Mouse (Mus musculus): ENCODE measurements around the gene Cog3.

The Cog3 gene

DNA sequence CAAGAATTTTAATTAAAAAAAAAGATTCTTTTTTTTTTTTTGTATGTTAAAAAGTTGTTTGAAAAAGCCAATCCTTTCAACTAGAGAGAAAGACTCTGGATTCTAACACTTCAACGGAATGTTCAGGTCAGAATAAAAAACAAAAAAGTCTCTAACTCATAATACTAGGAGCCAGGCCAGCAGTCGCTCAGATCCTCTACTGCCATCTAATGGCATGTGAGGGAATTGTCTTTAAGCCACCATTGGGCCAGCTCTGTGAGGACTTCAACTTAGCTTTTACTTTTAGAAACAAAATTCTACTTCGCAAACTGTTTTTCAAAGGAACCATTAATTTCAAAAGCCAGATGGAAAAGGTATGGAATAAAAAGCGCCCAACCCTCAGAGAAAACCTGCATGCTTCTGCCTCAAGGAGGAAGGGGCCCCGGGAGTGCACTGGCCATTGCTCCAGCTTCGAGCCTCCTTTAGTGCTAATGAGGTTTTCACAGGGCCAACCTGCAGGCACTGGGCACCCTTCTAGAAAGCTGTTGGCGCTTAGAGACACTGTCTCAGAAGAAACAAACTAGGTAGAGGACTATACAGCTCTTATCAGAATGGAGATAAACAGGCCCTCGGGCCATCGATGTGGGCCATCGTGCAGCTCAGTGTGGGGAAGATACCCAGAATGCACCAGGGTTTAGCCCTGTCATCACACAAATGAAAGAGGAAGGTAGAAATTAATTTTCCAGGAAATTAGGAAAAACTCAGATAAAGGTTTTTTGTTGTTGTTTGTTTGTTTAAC is 6.9 kb upstream of the Cog3 start:
- no peak for DNase-seq (ENCODE audit: low spot score in 2 of 2)

DNA sequence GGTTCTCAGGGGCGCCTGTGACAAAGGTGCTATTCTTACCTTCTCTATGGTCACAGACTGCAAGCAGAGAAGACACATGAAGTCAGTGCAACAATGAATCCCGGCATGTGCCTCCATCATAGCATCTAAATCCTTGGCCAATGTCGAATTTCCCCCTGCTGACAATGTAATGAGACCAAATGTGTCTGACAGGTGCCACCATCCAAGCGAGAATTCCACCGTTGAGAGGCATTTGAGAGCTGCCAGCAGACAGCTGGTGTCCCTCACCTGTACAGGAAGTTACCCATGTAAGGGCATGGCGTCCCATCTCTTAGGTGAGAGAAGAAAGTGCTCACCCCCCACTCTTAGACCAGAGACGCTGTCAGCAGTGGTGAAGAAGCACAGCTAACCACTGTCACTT is 4.1 kb upstream of the Cog3 start:
- DNase-seq (ENCODE audit: low spot score in 2 of 2) = no peak

DNA sequence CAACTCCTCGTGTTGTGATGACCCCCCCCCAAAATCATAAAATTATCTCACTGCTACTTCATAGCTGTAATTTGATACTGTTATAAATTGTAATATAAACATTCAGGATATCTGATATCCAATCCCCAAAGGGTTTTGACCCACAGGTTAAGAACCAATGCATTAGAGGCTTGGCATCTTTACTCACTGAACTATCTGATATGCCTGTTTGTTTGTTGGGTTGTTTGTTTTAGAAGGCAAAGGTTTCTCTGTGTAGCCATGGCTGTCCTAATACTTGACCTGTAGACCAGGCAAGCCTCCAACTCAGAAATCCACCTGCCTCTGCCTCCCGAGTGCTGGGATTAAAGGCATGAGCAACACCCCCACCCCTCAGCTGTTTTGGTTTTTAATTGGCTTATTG is 3.5 kb upstream of the Cog3 start:
- DNase-seq (ENCODE audit: low spot score in 2 of 2) = no peak

DNA sequence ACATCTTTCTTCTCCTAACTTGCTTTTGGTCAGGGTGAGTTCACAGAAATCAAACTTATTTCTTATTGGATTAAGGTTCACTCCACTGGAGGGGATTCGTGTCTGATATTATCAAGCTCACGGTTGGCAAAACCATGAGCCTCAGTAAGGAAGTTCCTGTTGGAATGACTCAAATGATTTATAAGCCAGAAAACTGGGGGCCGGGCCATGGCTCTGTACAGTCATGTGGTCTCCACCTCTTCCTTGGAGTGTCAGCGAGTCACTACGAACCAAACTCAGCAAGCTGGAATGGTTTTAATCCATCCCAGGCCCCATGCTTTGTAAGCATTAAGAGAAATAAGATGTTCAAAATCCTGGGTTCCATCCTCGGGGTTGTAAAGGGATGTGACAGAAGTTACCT is 2.7 kb upstream of the Cog3 start:
- DNase-seq (ENCODE audit: low spot score in 2 of 2) = peak in 1 of 2 experiments; percentile 44

DNA sequence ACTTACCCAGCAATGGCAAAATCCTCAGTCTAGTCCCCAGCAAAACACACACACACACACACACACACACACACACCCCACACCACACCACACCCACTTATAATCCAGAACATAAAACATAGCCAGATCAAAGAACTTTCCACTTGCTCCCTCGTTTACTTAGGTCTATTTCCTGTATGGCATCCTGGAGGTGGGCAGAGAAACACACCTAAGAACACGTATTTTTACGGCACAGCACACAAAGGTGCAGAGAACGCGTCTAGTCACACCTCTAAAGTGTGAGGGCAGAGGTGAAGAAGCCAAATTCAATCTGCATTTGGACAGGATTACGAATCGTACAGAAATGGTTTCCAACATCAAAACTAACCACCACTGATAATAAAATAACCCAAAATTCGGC is 1.1 kb downstream of the Cog3 start:
- DNase-seq (ENCODE audit: low spot score in 2 of 2) = peak in 1 of 2 experiments; percentile 13

DNA sequence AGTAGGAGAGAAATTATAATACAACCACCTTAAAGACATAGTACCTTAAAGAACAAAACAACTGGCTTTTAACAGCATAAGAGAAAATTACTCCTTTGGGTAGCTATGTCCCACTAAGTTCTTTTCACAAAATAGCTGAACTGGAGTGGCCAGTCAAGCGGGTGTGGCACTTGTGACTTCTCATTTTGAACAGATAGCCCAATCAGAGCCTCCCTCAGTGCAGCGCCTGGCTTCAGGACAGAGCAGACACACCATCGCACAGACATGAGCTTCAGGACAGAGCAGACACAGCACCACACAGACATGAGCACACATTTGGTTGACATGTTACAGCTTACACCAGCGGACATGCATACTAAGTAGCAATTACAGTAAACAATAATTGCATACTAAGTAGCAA is 3.3 kb downstream of the Cog3 start:
- DNase-seq (ENCODE audit: low spot score in 2 of 2) = peak in 1 of 2 experiments; percentile 41

DNA sequence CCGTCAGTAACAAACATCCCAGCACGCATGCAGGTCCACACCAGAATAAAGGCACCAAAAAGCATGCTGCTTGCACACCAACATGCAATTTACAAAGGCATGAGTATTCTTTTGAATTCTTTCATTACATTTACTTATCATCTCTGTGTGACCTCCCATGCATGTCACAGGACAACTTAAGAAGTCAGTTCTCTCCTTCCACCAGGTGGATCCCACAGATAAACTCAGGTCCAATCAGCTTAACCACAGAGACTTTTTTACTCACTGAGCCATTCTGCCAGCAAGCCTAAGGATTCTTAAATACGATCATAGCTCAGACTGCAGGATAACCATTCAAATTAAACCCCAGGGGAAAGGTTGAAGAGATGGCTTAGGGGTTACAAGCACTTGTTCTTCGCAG is 5.2 kb downstream of the Cog3 start:
- DNase-seq (ENCODE audit: low spot score in 2 of 2) = no peak

DNA sequence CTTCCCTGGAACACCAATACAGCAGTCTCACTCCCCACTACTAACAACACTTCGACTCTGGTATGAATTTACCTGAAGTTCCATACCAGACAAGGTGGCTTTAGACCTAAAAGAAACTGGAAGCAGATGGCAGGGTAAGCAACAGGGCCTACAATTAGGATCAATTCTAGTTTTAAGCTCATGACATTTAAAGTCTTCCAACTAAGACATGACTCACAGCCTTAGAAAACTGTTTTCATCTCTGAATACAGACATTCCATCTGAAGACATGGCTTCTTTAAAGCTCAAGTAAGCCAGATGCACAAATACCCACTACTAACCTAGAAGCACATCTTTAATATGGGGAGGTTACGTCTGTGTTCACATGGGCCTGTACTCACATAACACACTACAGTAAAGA is 6.4 kb downstream of the Cog3 start:
- DNase-seq (ENCODE audit: low spot score in 2 of 2) = no peak

DNA sequence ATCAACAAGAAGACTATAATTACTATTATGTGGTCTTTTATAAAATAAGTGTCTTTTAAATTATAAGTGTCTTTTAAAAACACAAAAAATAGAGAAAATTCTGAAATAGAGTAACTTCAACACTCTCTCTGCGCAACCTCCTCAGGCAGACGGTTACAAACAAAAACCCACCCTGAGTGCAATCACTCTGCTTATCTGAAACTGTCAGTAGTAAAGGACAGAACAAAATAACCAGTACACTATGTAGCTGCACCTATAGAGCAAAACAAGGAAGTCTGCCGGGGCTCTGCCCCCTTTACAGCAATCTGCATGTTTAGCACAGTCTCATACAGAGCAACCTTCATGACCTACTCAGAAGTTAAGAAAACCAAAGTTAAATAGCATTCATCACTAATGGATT is 12.4 kb downstream of the Cog3 start:
- DNase-seq (ENCODE audit: low spot score in 2 of 2) = no peak

DNA sequence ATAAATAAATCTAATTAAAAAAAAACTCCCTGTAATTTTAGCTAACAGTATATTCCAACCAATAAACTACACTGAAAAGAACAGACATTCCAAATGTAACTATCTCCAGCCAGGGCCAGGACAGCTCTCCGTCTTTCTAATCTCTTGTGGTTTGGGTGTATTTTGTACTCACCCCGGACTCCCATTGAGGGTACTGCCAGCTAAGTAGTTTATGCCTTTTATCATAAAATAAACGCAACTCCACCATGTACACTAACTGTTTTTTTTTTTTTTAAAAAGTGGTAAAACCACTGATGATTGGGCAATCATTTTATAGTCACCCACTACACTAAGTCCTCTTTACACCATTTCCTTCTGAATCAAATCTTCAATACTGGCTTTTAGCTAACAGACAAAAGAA is 18.7 kb downstream of the Cog3 start:
- DNase-seq (ENCODE audit: low spot score in 2 of 2) = no peak

DNA sequence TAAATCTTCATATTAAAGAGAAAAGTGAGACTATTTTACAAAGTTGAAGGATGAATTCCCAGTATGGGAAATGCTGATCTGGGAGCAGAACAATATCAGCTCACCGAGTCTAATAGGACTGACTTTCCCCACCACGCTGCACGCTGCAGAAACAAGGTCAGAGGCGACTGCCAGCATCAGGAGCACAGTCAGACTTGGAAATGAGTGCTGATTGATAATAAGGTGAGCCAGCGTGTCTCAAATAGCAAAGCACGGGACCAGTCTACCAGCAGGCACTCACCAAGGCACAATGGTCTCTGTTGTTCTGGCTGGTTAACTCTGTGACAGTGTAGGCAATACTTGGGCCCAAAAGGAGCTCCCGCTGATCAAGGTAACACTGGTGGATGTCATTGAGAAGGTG is 21.7 kb downstream of the Cog3 start:
- no peak for DNase-seq (ENCODE audit: low spot score in 2 of 2)

DNA sequence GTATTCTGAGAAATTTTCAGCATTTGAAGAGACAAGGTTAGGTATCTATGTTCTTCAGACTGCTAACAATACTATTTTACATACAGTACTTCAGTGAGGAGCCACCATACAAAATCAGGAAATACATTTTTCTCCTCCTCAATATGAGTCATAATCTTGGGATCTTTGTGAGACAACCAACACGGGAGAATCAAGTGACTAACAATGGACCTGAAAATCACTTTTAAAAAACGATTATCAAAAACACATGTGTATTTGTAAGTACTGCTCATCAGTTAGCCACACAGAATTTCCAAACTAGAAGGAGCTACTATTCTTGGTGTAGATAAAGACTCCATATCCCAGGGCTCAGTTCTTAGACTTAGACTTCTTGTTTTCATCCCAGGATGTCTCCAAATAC is 23.0 kb downstream of the Cog3 start:
- DNase-seq (ENCODE audit: low spot score in 2 of 2) = no peak

DNA sequence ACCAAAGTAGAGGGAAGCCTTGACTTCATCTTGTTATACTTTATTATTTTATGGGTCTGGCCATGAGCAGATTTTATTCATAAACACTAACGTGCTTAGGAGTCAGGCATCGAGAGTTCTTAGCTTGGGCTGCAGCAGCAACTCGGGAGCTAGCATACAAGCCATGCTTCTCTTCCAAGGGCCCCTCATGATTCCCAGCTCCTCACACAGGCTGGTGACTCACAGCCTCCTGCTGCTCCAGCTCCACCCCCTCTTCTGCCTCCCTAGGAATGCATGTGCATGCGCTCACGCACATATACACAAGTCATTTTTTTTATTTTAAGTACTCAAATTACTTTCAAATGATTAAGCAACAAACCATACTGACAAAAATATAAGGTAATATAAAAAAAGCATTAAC is 26.2 kb downstream of the Cog3 start:
- DNase-seq (ENCODE audit: low spot score in 2 of 2) = no peak

DNA sequence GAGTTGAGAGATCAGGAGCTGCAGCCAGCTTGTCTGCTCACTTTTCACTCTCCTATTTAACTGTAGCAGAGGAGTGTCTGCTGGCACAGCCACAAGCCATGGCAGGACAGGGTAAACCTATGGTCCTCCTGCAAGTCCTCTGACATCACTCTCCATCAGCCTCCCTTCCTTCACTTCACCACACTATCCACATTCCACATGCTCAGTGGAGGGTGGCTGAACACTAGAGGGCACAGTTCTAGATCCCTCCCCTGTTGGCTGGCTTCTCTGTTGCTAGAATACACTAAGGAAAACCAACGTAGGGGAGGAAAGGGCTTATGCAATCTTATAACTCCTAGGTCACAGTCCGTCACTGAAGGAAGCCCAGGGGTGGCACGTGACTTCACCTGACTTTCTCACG is 27.3 kb downstream of the Cog3 start:
- no peak for DNase-seq (ENCODE audit: low spot score in 2 of 2)

DNA sequence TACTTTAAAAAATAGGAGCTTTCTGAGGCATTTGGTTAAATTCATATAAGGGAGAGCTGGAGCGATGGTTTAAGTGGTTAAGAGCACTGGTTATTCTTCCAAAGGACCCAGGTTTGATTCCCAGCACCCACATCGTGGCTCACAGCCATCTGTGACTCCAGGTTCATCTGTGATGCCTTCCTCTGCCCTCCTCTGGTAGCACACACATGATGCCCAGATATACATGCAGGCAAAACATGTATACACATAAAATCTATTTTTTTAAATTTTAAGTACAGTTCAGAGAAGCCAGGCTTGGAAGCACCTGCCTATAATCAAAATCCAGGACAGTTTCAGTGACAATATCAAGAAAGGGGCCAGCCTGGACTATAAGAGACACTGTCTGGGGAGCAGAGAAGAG is 31.5 kb downstream of the Cog3 start:
- no peak for DNase-seq (ENCODE audit: low spot score in 2 of 2)

DNA sequence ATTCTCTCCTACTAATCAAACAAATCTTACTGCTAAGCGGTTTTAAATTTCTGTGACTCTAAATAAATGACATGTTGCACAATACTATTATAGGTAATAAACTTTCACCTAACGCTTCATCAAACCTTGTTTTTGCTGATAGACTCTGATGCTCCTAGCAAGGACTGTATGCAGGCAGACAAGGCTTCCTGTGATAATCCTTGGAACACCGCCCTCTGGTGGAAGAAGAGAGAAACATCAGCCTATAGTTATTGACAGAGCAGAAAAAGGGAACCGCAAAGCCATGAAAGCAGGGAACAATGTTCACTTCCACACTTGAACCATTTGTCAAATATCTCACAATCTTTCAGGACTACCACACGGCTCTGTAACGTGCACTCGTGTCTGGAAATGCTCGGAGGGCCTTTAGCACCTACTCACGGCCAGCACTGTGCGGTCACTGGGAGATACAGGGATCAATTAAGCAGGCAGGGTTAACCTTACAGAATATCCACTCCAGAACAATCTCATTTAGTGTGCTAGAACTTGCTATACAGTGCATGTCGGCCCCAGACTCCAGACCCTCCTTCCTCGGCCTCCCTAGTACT is 32.2 kb downstream of the Cog3 start:
- no peak for DNase-seq (ENCODE audit: low spot score in 2 of 2)

DNA sequence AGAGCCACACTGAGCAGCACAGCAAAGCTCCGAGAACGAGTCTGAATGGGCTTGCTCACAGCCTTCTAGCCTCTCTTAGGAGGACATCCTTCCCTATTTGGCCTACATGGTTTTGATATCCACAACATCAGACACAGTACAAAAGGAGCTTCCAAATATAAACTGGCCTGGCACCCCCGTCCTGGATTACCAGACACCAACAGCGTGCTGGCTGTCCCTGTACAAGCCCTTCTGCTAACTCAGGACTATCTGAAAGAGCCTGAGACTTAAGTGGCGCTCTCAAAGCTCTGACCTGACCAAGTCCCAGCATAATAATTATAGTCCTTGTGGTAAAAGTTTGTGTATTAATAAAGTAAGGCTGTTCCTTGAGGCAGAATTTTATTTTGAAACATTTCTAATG is 34.2 kb downstream of the Cog3 start:
- no peak for DNase-seq (ENCODE audit: low spot score in 2 of 2)

DNA sequence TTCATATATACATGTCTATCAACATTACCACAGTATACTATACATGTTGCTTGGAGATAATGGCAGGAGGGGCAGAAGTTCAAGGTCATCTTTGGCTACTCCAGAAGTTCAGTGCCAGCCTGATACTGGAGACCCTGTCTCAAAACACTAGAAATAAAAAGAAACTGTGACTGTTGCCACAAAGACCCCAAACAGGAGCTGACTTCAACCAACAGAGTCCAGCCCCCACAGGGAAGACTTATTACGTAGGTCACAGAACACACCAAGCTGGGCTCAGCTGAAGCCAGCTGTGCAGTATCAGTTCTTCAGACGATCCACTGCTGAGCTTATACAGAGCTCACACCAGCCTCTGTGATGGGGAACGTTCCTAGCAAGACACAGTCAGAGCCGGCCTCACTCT is 37.9 kb downstream of the Cog3 start:
- no peak for DNase-seq (ENCODE audit: low spot score in 2 of 2)

DNA sequence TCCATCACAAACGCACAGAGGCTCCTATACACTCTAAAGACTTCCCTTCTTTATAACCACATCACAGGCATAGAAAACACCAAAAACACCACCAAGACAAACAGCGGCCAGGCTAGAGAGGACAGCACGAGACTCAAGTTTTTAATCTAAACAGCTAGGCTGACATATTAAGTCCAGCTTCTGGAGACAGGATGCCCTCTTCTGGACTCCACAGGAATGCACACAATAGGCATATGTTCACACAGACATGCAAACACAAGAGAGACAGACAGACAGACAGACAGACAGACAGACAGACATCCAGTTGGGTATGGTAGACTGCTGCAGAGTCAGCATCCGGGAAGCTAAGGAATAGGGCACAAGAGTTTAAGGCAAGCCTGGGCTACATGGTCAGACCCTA is 40.7 kb downstream of the Cog3 start:
- no peak for DNase-seq (ENCODE audit: low spot score in 2 of 2)

DNA sequence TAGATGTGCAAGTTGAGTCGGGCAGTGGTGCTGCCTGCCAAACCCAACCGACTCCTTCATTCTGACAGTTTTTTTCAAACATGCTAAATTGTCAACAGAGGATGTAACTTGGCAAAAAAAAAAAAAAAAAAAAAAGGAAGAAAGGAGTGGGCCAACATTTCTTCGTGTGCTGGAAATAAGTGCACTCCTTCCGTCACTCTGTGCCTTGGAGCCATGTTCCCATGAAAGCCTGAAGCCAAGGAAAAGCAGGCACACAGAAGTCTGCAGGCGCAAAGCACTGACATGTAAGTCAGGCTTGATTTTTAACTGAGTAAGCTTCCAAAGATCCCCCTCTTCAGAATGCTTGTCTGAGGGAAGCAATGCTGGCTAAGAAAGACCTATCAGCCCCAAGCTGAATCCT is 41.6 kb downstream of the Cog3 start:
- DNase-seq (ENCODE audit: low spot score in 2 of 2) = no peak

DNA sequence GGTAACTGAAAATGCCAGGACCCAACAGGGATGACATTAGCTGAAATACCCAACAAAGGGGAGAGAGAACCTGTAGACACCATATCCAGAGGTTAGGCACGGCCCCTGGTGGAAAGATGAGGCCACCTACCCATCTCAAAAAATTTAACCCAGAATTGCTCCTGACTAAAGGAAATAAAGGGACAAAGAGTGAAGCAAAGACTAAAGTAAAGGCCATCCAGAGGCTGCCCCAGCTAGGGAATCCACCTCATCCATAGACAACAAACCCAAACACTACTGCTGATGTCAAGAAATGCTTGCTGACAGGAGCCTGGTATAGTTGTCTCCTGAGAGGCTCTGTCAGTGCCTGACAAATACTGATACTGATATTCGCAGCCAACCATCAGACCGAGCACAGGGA is 42.6 kb downstream of the Cog3 start:
- no peak for DNase-seq (ENCODE audit: low spot score in 2 of 2)

DNA sequence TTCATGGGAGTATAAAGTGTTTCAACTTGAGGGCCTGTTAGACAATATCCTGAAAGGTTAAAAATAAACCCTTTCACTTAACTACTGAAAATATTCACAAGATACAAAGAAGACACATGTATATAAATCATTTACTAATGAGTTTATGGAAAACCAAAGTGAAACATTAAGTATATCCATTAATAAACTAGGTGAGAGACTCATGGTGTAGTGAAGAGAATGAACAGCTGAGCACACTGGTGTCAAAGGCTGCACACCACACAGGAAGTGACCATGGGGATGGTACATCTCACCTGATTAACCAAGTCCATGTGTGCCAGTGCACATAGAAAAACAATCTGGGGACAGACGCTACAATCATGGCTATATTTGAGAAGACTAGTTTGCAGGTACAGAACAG is 45.3 kb downstream of the Cog3 start:
- no peak for DNase-seq (ENCODE audit: low spot score in 2 of 2)

DNA sequence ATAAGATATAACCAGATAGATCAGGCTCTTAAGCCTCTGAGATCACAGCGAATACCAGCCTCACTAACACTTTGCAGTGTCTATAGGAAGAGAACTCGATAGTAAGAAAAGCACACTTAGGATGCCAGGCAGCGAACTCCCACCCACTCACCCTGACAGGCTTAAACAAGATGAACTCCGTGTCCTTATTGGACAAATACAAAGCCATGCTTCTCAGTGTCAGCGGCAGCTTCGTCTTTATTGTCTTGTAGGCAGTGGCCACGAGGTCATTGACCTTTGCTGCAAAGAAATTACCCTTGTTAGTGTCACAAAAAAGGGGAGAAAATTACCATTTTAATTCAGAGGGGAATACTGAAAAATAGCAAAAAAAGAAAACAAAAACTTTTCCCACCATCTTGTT is 46.5 kb downstream of the Cog3 start:
- DNase-seq (ENCODE audit: low spot score in 2 of 2) = no peak

DNA sequence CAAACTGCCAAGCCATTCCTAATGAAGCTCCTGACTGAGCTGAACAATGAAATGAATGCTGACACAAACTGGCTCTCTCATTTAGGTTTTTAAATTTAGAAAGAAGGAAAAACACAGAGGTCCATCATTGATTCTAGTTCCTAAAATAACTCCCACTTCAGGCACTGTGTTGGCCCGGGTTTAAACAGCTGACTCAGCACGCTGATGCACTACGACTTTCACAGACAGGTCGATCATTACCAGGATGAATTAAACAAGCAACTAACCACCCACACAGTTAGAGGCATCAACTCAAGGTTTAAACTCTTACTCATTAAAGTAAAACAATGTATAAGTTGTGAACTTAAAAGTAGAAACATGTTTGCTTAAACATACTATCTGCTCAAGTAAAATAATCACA is 47.7 kb downstream of the Cog3 start:
- no peak for DNase-seq (ENCODE audit: low spot score in 2 of 2)
